Mouse (Mus musculus) liver (tissue): ENCODE data around the gene Ccdc13.
A peak's percentile ranks its signal among the peaks of the same experiment; 100 is the strongest.

Experiments
- DNase-seq: peaks from one replicate; pipeline ENCODE4 v3.0.0-alpha.2; 2020; ENCODE audit warnings: mixed read lengths

Gene Ccdc13

GRCm38 (mm10) chr9:121797722-121798121, 41.5 kb downstream of the Ccdc13 start:
- peak; percentile 42 for DNase-seq

DNA sequence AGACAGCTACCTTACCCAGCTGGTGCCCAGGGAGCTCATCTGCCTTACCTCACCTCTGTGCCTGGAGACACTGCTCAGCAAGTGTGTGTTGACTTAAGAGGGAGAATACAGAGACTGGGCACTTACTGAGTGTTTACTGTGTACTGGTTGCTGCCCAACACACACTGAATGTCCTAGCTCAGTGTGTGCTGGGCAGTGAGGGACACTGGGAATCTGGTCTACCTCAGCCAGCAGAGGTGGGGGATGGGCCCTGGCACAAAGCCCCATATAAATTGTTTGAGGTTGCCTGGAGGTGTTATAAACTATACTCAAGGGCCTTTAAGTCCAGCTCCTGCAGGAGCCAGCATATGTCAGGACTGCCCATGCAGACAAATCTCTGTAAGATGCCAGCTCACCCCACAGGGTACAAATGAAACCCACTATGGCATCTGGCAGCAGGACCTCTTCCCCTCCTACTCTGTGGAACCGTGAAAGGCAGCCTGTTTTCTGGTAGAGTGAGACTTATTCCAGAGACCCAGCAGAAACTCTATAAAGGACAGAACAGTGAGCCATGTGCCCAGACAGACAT, 44.2 kb downstream of the Ccdc13 start:
- DNase-seq, result no peak

GRCm38 (mm10) chr9:121791757-121792521, 47.3 kb downstream of the Ccdc13 start, which contains the start of gene Hhatl:
Gene Hhatl (minus strand): TSS chr9:121792507.
- no peak for DNase-seq

DNA sequence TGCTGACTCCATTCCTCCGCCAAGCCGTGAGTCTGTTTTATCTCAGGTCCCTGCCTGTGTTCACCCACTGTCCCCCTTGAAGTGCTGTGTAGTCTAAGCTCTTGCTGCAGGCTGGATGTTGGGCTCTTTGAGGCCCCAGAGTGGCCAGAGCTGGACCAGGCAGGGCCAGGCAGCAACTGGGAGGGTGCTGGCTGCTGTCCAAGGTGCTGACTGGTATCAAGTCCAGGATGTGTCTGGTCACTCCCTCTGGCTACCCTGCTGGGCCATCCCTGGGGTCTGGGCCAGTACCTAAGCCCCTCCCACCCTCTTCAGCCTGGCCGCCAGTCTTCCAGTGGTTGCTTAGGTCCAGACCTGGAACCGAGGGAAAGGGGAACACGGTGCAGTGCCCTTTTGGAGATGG, 48.1 kb downstream of the Ccdc13 start:
- DNase-seq, result peak; percentile 67

DNA sequence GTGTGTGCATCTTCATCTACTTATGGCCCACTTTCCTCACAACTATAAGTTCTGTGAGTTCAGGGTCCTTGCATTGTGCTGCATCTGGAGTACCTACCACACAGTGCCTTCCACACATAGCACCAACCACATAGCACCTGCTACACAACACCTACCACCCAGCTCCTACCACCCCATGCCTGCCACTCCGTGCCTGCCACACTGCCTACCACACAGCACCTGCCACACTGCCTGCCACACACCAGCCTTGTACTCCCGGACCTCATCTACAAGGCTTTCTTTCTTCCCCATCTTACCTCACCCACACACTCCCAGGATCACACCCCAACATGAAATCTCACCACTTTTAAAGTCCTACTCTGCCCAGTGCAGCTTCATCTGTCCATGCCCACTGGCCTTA, 52.9 kb downstream of the Ccdc13 start:
- DNase-seq, result no peak

DNA sequence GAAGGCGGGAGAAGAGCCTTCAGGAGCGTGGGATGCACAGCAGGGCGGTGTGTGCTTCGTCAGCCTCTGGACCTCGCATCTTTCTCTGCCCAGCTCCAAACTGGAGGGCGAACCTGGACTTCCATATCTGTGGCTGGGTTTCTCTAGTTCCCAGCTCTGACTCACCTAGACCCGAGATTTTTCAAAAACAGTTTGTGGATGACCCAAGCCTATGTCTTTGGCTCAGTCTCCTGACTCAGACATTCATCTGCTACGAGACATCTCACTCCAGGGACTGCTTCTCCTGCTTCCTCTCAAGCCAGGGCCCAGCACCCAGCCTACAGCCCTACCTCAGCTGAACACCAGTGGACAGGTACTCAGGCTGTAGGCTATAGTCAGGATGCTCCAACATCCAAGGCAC, 54.0 kb downstream of the Ccdc13 start:
- no peak for DNase-seq

- no peak for DNase-seq
Measured at GRCm38 (mm10) chr9:121784801-121785200, 54.5 kb downstream of the Ccdc13 start.

DNA sequence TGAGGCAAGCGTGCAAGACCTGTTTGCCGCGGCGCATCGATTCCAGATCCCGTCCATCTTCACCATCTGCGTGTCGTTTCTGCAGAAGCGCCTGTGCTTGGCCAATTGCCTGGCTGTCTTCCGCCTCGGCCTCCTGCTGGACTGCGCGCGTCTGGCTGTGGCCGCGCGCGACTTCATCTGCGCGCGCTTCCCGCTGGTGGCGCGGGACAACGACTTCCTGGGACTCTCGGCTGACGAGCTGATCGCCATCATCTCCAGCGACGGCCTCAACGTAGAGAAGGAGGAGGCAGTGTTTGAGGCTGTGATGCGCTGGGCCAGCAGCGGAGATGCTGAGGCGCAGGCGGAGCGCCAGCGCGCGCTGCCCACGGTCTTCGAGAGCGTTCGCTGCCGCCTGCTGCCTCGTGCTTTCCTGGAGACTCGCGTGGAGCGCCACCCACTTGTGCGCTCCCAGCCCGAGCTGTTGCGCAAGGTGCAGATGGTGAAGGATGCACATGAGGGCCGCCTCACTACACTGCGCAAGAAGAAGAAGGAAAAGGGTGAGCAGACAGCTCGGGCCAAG, 61.1 kb downstream of the Ccdc13 start:
- no peak for DNase-seq

DNA sequence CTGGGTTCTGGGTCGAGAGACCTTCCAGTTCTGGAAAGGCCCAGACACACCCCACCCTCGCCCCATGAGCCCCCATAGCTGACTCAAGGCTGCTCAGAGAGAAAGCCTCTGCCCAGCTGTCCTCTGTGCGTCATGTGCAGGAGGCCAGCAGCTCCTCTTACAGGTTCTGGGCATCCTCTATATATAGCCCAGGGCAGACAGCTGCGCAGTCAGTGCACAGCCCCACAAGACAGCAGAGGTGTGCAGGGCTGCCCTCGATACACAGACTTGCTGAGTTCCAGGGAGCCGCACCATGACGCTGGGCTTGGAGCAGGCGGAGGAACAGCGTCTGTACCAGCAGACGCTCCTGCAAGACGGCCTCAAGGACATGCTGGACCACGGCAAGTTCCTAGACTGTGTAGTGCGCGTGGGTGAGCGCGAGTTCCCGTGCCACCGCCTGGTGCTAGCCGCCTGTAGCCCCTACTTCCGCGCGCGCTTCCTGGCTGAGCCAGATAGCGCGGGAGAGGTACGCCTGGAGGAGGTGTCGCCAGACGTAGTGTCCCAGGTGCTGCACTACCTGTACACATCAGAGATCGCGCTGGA, 61.7 kb downstream of the Ccdc13 start, which contains the start of gene Klhl40:
Gene Klhl40 (plus strand): TSS at position 124 of the 582 bp plus-strand sequence.
- no peak for DNase-seq

DNA sequence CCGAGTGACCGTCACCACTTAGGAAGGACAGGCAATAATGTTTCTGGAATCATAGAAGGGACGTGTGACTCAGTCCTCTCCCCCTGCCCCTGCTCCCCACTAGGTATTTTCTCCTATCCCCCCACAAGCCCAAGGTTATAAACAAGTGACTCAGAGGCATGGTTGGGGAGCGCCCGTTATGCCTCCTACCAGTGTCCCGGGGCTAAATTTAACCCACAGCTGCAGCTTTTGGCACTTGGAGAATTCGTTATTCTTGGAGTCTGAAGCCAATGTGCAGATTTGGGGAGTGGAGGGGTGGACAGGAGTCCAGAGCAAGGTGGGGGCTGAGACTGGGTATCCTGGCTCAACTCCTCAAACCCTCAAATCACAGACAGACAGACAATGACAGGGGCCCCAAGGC, 62.8 kb downstream of the Ccdc13 start:
- no peak for DNase-seq

DNA sequence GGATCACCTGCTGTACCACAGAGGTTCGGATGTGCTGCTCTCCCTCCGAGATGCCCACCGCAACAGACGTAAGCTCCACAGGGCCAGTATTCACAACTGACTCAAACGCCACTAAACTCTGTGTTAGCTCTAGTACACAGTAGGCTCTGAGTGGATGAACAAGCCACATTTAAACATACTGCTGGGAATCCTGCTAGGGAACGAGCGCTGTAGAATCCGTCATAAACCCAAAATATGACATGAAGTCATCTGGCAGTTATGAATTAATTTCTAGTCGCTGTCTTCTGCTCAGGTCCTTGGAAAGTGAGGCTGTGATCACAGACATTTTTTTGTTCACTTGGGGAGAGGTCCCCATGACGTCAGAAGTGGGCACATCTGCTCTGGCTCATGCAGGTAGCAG, 63.3 kb downstream of the Ccdc13 start:
- DNase-seq, result no peak

DNA sequence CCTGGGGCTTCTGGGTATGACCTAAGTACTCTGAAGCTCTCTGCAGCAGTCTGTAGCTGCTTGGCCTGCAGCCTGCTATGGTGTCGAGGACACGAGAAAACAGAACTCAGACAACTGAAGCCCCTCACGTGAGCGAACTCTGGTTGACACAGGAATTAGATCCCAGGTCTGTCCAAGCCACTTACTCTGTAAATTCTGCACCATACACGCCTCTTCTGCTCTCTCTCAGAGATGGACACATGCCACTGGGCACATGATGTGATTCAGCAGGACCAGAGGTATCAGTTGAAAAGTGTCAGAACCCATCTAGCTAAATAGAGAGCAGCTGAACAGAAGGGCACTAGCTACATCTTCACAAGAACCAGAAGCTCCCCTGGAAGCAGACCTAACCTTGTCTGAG, 66.8 kb downstream of the Ccdc13 start:
- no peak for DNase-seq

DNA sequence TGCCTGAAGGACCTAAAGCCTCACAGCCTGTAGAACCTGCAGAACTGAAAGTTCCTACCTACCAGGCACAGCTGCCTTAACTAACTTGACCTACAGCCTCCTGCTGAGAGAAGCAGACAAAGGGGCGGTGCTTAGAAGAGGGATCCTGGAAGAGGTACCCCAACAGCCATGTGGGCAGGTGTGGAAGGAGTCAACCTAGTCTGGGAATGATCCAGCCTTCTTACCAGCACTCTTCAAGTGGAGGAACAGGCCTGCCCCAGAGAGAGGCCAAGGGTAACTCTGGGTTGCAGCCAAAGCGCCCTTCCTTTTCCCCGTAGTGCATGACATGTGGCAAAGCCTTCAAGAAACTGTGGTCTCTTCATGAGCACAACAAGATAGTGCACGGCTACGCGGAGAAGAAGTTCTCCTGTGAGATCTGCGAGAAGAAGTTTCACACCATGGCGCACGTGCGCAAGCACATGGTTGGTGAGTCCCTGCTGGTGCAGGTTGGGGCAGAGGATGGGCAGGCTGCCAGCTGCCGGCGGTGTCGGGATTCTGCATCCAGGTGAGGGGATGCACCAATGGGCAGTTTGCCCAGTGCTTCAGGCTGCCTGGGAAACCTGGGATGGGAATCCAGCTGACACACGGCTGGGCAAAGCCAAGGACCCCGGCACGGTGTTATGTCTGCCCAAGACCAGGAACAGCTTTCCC, 74.0 kb downstream of the Ccdc13 start:
- no peak for DNase-seq

DNA sequence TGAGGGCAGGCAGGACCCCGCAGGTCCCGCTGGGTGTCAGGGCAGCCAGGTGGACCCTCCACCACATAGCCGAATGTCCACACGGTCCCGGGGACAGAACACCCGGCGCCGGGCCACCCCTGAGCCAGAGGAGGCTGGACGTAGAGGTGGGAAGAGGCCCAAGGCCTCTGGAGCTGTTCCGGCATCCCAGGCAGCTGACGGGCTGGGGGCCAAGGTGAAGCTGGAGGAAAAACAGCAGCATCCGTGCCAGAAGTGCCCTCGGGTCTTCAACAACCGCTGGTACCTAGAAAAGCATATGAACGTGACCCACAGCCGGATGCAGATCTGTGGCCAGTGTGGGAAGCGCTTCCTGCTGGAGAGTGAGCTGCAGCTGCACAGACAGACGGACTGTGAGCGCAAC, 75.5 kb downstream of the Ccdc13 start:
- DNase-seq, result no peak

GRCm38 (mm10) chr9:121762761-121763160, 76.5 kb downstream of the Ccdc13 start:
- no peak for DNase-seq

- DNase-seq, result no peak
Measured at GRCm38 (mm10) chr9:121762248-121762647, 77.0 kb downstream of the Ccdc13 start.

- no peak for DNase-seq
Measured at GRCm38 (mm10) chr9:121761787-121762186, 77.5 kb downstream of the Ccdc13 start.

DNA sequence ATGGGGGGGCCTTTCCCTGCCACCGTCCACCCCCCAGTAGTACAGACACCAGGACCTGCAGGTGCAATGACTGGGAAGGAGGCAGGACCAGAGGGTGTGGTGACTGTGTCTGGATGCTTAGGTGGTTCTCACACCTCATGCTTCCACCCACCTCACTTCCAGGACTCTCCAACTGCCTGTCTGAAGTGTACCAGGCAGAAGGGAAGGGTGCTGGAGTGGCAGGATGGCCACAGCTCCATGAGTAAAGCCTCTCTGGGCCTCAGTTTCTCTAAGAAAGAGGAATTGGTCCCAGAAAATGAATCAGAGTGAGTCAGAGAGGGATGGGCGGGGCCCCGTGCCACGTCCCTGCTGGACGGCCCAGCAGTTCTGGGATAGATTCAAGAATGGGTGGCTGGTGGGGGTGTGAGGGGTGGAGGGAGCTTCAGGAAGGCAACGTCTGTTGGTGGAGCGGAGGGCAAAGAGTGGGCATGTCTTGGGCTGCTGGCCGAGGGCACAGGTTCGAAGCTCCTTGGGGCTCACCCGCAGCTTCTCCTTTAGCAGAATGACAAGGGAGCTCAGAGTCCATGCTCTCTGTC, 78.1 kb downstream of the Ccdc13 start:
- no peak for DNase-seq

DNA sequence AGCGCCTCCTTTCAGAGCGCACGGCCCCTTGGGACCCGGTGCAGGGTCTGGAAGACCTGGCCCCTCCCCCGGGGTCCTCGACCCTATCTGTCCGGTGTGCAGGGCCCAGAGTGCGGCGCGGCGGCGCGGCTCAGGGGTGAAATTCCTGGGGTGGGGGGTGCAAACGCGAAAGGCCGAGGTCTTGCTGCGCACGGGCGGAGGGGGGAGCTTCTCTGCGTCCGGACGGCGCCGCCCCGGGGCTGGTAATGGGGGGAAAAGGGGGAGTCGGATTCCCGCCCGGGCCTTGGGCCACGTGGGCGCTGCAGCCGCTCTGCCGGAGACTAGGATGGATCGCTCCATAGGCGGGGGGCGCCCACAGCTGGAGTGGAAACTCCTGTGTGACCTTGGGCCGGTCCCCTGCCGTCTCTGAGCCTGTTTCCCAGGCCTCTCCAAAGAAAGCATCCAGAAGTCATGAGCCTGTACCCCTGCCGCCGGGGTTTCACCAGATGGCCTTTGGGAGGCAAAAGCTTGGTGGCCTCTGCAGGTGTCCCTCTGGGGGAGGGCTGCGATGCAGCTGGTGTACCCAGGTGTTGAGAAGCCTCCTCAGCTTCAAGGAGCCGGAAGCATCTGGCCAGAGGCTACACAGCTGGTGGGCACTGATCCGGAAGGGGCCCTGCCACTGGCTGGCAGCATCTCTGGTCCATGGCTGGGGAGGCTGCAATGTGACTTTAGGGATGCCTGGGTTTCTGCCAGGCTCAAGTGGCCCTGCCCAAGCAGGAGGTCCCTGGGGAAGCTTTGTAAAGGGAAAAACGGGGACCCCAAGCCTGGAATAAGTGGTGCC, 78.8 kb downstream of the Ccdc13 start:
- peak; percentile 68 for DNase-seq

DNA sequence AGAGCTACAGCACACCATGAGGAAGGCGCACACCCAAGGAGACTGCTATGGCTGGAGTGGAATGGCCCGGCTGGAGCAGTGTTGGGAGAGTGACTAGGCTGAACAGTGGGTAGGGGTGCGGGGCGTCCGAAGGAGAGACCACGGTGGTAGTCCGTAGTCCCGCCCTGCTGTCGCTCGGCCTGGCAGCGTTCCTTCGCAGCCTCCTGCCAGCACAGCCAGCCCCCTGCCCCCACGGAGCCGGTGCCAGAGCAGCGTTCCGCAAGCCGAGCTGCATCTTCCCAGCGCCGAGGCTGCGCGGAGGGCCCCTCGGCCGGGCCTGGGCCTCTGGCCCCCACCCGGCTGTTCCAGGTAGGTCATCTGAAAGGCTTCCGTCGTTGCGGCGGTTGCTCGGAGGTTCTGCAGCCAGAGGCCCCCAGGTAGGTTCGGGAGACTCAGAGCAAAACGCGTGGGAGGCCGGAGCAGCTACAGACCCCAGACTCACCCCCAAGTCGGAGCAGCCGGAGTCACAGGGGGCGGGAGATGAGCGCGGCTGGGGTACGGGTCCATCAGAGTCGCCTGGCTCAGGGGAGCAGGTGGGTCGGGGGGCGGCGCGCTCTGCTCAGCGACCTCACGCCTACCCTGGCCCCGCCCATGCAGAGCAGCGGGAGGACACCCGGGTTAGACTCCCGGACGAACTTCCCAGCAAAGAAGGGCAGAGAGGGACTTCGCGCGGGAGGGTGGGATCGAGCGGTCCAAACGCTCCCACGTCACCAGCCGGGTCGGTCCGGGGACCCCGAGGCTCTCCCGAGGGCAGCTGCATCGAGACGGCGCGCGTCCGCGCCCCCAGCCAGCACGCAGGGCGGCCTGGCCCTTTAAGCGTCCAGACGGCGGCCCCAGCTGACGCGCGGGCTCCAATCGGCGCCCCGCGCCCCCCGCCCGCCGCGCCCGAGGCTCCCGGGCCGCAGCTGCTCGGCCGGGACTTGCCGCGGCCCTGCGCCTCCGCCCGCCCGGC, 79.9 kb downstream of the Ccdc13 start, which contains the start of gene Zfp651:
Gene Zfp651 (plus strand): TSS at position 240 of the 991 bp plus-strand sequence.
- DNase-seq, result peak; percentile 48
